In the genomic region with DNA sequence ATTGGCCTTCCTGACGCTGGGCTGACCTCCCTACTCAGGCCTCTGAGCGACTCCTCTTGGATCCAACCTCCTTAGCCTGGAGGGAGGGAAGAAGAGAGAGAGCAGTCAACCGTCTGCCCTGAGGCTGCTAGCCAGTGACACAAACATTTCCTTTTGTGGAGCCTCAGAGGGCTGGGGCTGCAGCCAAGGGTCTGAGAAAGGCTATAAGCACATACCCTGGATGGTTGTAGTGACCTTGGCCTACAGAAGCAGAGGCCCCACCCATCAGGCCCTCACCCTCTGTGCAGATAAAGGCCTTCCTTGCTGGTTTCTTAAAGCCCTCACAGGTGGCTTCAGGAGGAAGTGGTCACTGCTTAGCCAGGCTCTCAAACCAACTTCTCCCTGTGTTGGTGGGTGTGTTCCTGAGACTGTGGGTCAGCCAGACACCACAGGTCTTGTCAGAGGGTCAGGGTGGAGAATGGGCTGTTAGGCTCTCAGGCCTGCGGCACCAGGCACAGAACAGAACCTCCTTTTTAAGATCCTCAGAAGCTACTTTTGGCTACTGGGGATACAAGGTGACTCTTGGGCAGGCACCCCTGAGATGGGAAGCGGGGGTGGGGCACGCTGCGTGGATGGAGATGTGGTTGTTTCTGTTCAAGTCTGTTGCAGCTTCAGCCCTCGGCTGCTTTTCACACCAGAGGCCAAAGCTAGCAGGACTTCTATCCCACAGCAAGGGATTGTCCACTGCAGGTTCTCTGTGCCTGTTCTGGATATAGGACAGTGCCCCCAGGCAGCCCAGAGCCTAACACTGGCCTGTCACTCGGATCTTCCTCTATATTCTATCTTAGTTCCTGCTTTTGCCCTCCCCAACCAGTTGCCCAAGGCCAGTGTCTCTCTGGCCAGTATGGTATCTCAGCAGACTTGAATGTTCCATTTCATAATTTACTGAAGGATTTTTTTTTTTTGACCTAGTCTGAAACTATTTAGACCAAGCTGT, we compare ENCODE assay signal across 8 mouse cellular contexts. TPM values are rescaled to one million over a fixed set of nuclear protein-coding genes. Genes with fewer than 3 reads are reported as not detected.
DNase-seq lines count a peak whose midpoint lies in the region; ATAC-seq and TF ChIP-seq lines count a peak whose summit lies in the region.

No protein-coding gene starts in this region.

- no peak for TF ChIP-seq CTCF in spleen, adult 2 months (IDR thresholded peaks at IDR 0.05; ENCODE audit: extremely low read depth, insufficient read depth, insufficient read length, insufficient replicate concordance)

- WGBS in spleen, adult 2 months: 29% methylated on average over 9 of the region's 9 CpGs
- WGBS in forebrain, embryonic 15.5 days: 77% methylated on average over 9 of the region's 9 CpGs
- 61% methylated on average over 9 of the region's 9 CpGs for WGBS in kidney, embryonic 15.5 days
- WGBS in stomach, embryonic 16.5 days: 65% methylated on average over 9 of the region's 9 CpGs

- no peak for ATAC-seq in forebrain, embryonic 15.5 days (replicated peaks)
- no peak for ATAC-seq in kidney, embryonic 15.5 days (replicated peaks; ENCODE audit: low FRiP score)
- ATAC-seq in stomach, embryonic 16.5 days (ENCODE audit: insufficient read depth, low FRiP score): no peak
- ATAC-seq in inflammation-experienced regulatory T-cells, adult 6 months: no peak

- no peak overlapping the region for H3K4me2 ChIP-seq in forebrain, embryonic 15.5 days (replicated peaks)
- no peak overlapping the region for H3K4me2 ChIP-seq in kidney, embryonic 15.5 days
- H3K4me2 ChIP-seq in stomach, embryonic 16.5 days (ENCODE audit: low read depth, low read length): peak overlapping the region; percentile 29; the same call in 1 of the 2 replicates

- H3K4me3 ChIP-seq in spleen, adult 2 months (ENCODE audit: extremely low read depth, insufficient read depth, insufficient read length): no peak overlapping the region
- no peak overlapping the region for H3K4me3 ChIP-seq in forebrain, embryonic 15.5 days
- no peak overlapping the region for H3K4me3 ChIP-seq in kidney, embryonic 15.5 days (replicated peaks)
- no peak overlapping the region for H3K4me3 ChIP-seq in stomach, embryonic 16.5 days (replicated peaks; ENCODE audit: low read length)

- peak overlapping the region; percentile 82 for H3K27ac ChIP-seq in spleen, adult 2 months (ENCODE audit: insufficient read depth, low read length)
- peak overlapping the region; percentile 51 for H3K27ac ChIP-seq in forebrain, embryonic 15.5 days (replicated peaks)
- peak overlapping the region; percentile 92 for H3K27ac ChIP-seq in kidney, embryonic 15.5 days
- peak overlapping the region; percentile 98 for H3K27ac ChIP-seq in stomach, embryonic 16.5 days (ENCODE audit: low read length)

- H3K36me3 ChIP-seq in spleen, adult 2 months (ENCODE audit: control insufficient read depth, insufficient read depth, low read length): no peaks in the 10 kb centered on the region
- H3K36me3 ChIP-seq in forebrain, embryonic 15.5 days: no peaks in the 10 kb centered on the region
- no peaks in the 10 kb centered on the region for H3K36me3 ChIP-seq in kidney, embryonic 15.5 days
- H3K36me3 ChIP-seq in stomach, embryonic 16.5 days (ENCODE audit: control insufficient read depth, insufficient read depth, low read length): no peaks in the 10 kb centered on the region

- TF ChIP-seq POLR2A in spleen, adult 2 months (IDR thresholded peaks at IDR 0.05; ENCODE audit: low read depth, low read length): no peak; the same call in 1 of the 2 replicates

- peak in 1 of 2 experiments; percentile 50 for DNase-seq in spleen, adult 2 months (ENCODE audit: low read depth in 1 of 2, low spot score in 2 of 2)
- no peak for DNase-seq in spleen, adult 12 weeks (ENCODE audit: low spot score)
- peak; percentile 62 for DNase-seq in lung, postnatal 25 days (ENCODE audit: low spot score)
- DNase-seq in right cerebral cortex, postnatal 4 days: no peak

- H3K4me1 ChIP-seq in spleen, adult 2 months (ENCODE audit: control insufficient read depth, insufficient read depth, insufficient read length): peaks cover 39% of the 10 kb centered on the region
- peaks cover 17% of the 10 kb centered on the region for H3K4me1 ChIP-seq in forebrain, embryonic 15.5 days
- peaks cover 44% of the 10 kb centered on the region for H3K4me1 ChIP-seq in kidney, embryonic 15.5 days
- peaks cover 35% of the 10 kb centered on the region for H3K4me1 ChIP-seq in stomach, embryonic 16.5 days (ENCODE audit: control insufficient read depth, insufficient read depth, low read length)

- H3K9ac ChIP-seq in forebrain, embryonic 15.5 days (replicated peaks): no peak overlapping the region
- H3K9ac ChIP-seq in kidney, embryonic 15.5 days: 0 out of 2 replicates have a peak overlapping the region, but pooled peaks have one; percentile 7
- H3K9ac ChIP-seq in stomach, embryonic 16.5 days (ENCODE audit: low read length): peak overlapping the region; percentile 66

- no peaks in the 10 kb centered on the region for H3K9me3 ChIP-seq in forebrain, embryonic 15.5 days
- no peaks in the 10 kb centered on the region for H3K9me3 ChIP-seq in kidney, embryonic 15.5 days (replicated peaks)
- no peaks in the 10 kb centered on the region for H3K9me3 ChIP-seq in stomach, embryonic 16.5 days (replicated peaks; ENCODE audit: control insufficient read depth, low read length)

- no peaks in the 10 kb centered on the region for H3K27me3 ChIP-seq in spleen, adult 2 months (ENCODE audit: control insufficient read depth, insufficient read depth, low read length)
- H3K27me3 ChIP-seq in forebrain, embryonic 15.5 days: no peaks in the 10 kb centered on the region
- no peaks in the 10 kb centered on the region for H3K27me3 ChIP-seq in kidney, embryonic 15.5 days
- no peaks in the 10 kb centered on the region for H3K27me3 ChIP-seq in stomach, embryonic 16.5 days (ENCODE audit: control insufficient read depth, insufficient read depth, low read length)

RNA-seq across cellular contexts. Expression of gene Ptma, which starts 34.1 kb away (rescaled TPM):
- 915 and 918 TPM in 2 replicates for polyA plus RNA-seq in spleen, adult 2 months (2012; rRNA removed)
- polyA plus RNA-seq in forebrain, embryonic 15.5 days (2015; fragmentation: Nextera tagmentation; extraction: Ambion mirVana): 2,368 and 2,448 TPM in 2 replicates
- polyA plus RNA-seq in kidney, embryonic 15.5 days (2015; fragmentation: Nextera tagmentation; extraction: Ambion mirVana): 2,949 and 3,271 TPM in 2 replicates
- 1,914 and 2,170 TPM in 2 replicates for polyA plus RNA-seq in stomach, embryonic 16.5 days (2015; fragmentation: Nextera tagmentation; extraction: Ambion mirVana)
- 1,000 to 10,000 TPM; 2,583 to 3,807 (median 2,925) TPM for polyA plus RNA-seq in inflammation-experienced regulatory T-cells, adult 6 months (2017; shearing (Covaris generic))
